Mouse (Mus musculus) Patski (cell line): ENCODE results near the gene Scaf1. TPM values are rescaled to one million over a fixed set of nuclear protein-coding genes. Genes with fewer than 3 reads are reported as not detected.

Source experiments
- ATAC-seq: fragments of 100-300 bp; one replicate; pipeline ENCODE4 v1.8.0; 2021
- CTCF ChIA-PET: fragments of 350-600 bp; sonication (Branson Sonifier 250); formaldehyde crosslinking; loops from one replicate; lab custom pipeline; 2022; ENCODE audit warnings: inconsistent platforms; lab: Charles Lee
- POLR2A ChIA-PET: fragments of 350-600 bp; sonication (Branson Sonifier 250); formaldehyde crosslinking; loops from one replicate; lab custom pipeline; 2022; ENCODE audit warnings: antibody characterized with exemption, inconsistent platforms; lab: Charles Lee
- DNase-seq: peaks from one replicate; pipeline ENCODE4 v3.0.0-alpha.2; 2011; ENCODE audit warnings: low read depth, low spot score
- H3K27me3 ChIP-seq: fragments of 371-371 bp; one replicate; pipeline ENCODE4 v1.5.1; 2021
- CTCF ChIP-seq: fragments of 100-300 bp; IDR thresholded peaks from one replicate; pipeline ENCODE4 v1.5.1; 2021
- in situ Hi-C: fragments of 300-500 bp; cut with MboI; formaldehyde crosslinking; loops from 3 replicates; pipeline ENCODE4 v1.11.1; 2018; ENCODE audit warnings: low pct_unique_long_range_greater_than_20kb, mixed read lengths
- polyA plus RNA-seq: library from polyadenylated mRNA; unstranded; gene quantifications from one replicate; pipeline ENCODE4 v1.2.3, GENCODE M21; 2021

Scaf1 gene
- polyA plus RNA-seq, 1 experiment from 2014 or later = 80.3 TPM

- ChIA-PET CTCF (interaction anchor here (0.9 to 1.6 kb wide), 2 partner anchors 9 to 10 kb away, joined by 3 to 4 read pairs; no protein-coding TSS in a partner anchor), POLR2A (interaction anchor here (1.2 to 2.6 kb wide), 2 partner anchors 9 to 12 kb away, joined by 3 to 17 read pairs; no protein-coding TSS in a partner anchor)
- no peaks in the 10 kb centered on the region for H3K27me3 ChIP-seq
- no peak for TF ChIP-seq CTCF
- ATAC-seq (no peak), DNase-seq (no peak)
- in situ Hi-C loops = no loop called here
Observed at GRCm38 (mm10) chr7:45005321-45005992, 10.7 kb downstream of the Scaf1 start.

GRCm38 (mm10) chr7:45004546-45004945 is 11.6 kb downstream of the Scaf1 start:
- no peaks in the 10 kb centered on the region for H3K27me3 ChIP-seq
- DNase-seq (no peak), ATAC-seq (no peak)
- ChIA-PET POLR2A (interaction anchor here (2.6 kb wide), 1 partner anchor 10 kb away, joined by 17 read pairs; no protein-coding TSS in a partner anchor), CTCF (interaction anchor here (1.2 to 1.6 kb wide), 2 partner anchors 10 to 20 kb away, joined by 3 to 4 read pairs; no protein-coding TSS in a partner anchor)
- in situ Hi-C loops = no loop called here
- no peak for TF ChIP-seq CTCF

- ChIA-PET CTCF (interaction anchor here (0.9 to 1.6 kb wide), 2 partner anchors 10 to 64 kb away, joined by 3 to 4 read pairs; no protein-coding TSS in a partner anchor), POLR2A (interaction anchor here (1.2 to 1.4 kb wide), 2 partner anchors 11 to 15 kb away, joined by 5 to 7 read pairs; partner anchors contain the start of gene Rras)
- H3K27me3 ChIP-seq = no peaks in the 10 kb centered on the region
- DNase-seq = no peak
- peak; percentile 8 for ATAC-seq
- in situ Hi-C loops = no loop called here
- no peak for TF ChIP-seq CTCF
Observed at GRCm38 (mm10) chr7:45002440-45002839, 13.7 kb downstream of the Scaf1 start.

- ATAC-seq (no peak), DNase-seq (no peak)
- H3K27me3 ChIP-seq = no peaks in the 10 kb centered on the region
- CTCF ChIA-PET = no interaction called here
- POLR2A ChIA-PET = interaction anchor here (0.6 to 1.2 kb wide), 2 partner anchors 14 to 403 kb away, joined by 4 read pairs; partner anchors contain the start of gene Prmt1
- no peak for TF ChIP-seq CTCF
- in situ Hi-C loops = no loop called here
Observed at GRCm38 (mm10) chr7:45000539-45001114, 15.5 kb downstream of the Scaf1 start.

GRCm38 (mm10) chr7:44999753-45000152 is 16.4 kb downstream of the Scaf1 start:
- ATAC-seq = no peak
- no peak for TF ChIP-seq CTCF
- in situ Hi-C loops = no loop called here
- CTCF ChIA-PET = no interaction called here
- DNase-seq = no peak
- POLR2A ChIA-PET = interaction anchor here (1.2 kb wide), 1 partner anchor 13 kb away, joined by 4 read pairs; the partner anchor contains the start of gene Prmt1
- H3K27me3 ChIP-seq = no peaks in the 10 kb centered on the region

- DNase-seq = no peak
- ATAC-seq = no peak
- in situ Hi-C loops = no loop called here
Observed at GRCm38 (mm10) chr7:44998501-44998955, 17.6 kb downstream of the Scaf1 start, which contains the start of gene Bcl2l12. TSS of gene Bcl2l12 (minus strand) at chr7:44998712.

GRCm38 (mm10) chr7:44997940-44998428 is 18.2 kb downstream of the Scaf1 start:
- ChIA-PET POLR2A (interaction anchor here (0.6 to 1.8 kb wide), 3 partner anchors 9 to 126 kb away, joined by 4 to 10 read pairs (median 6); partner anchors contain the start of gene Scaf1), CTCF (no interaction called here)
- ATAC-seq (no peak), DNase-seq (no peak)
- no peak for TF ChIP-seq CTCF
- in situ Hi-C loops = no loop called here
- no peaks in the 10 kb centered on the region for H3K27me3 ChIP-seq

More at GRCm38 (mm10) chr7:44998501-44998955, 17.6 kb downstream of the Scaf1 start, which contains the start of gene Bcl2l12:
- TF ChIP-seq CTCF = no peak
- POLR2A ChIA-PET = interaction anchor here (0.6 to 1.8 kb wide), 3 partner anchors 10 to 125 kb away, joined by 4 to 10 read pairs (median 6); partner anchors contain the start of gene Scaf1
- no peaks in the 10 kb centered on the region for H3K27me3 ChIP-seq
- CTCF ChIA-PET = no interaction called here

GRCm38 (mm10) chr7:44997231-44997939 is 18.8 kb downstream of the Scaf1 start, which contains the start of gene Irf3:
TSS of gene Irf3 (plus strand) at chr7:44997648.
- ChIA-PET POLR2A (interaction anchor here (1.1 to 1.8 kb wide), 3 partner anchors 8 to 18 kb away, joined by 5 to 10 read pairs (median 6); partner anchors contain the start of gene Scaf1), CTCF (no interaction called here)
- in situ Hi-C loops = no loop called here
- H3K27me3 ChIP-seq = no peaks in the 10 kb centered on the region
- ATAC-seq (peak; percentile 61), DNase-seq (peak; percentile 90)
- TF ChIP-seq CTCF = no peak

GRCm38 (mm10) chr7:44996672-44997071 is 19.5 kb downstream of the Scaf1 start:
- ChIA-PET CTCF (no interaction called here), POLR2A (interaction anchor here (0.8 to 1.8 kb wide), 3 partner anchors 8 to 55 kb away, joined by 3 to 10 read pairs (median 5); no protein-coding TSS in a partner anchor)
- no peak for DNase-seq
- ATAC-seq = no peak
- no peaks in the 10 kb centered on the region for H3K27me3 ChIP-seq
- in situ Hi-C loops = no loop called here
- TF ChIP-seq CTCF = no peak
